Mouse (Mus musculus) midbrain, embryonic 12.5 days (tissue): ENCODE measurements around the gene Gm49398. TPM values are rescaled to one million over a fixed set of nuclear protein-coding genes. Genes with fewer than 3 reads are reported as not detected.

Experiments
- ATAC-seq: fragments of 200-750 bp; cut with Nextera tagmentation; 2 replicates; pipeline ENCODE4 v1.8.0; 2017; ENCODE audit warnings: low read depth, moderate TSS enrichment, moderate library complexity; ENCODE audit not compliant: low FRiP score
- H3K27ac ChIP-seq: fragments of 300-500 bp; sonication (generic); replicated peaks from 2 replicates; pipeline ENCODE4 v1.5.1; 2016; ENCODE audit warnings: mild to moderate bottlenecking
- H3K27me3 ChIP-seq: fragments of 300-500 bp; sonication (generic); 2 replicates; pipeline ENCODE4 v1.6.1; 2016; ENCODE audit warnings: mild to moderate bottlenecking
- H3K36me3 ChIP-seq: fragments of 300-500 bp; sonication (generic); 2 replicates; pipeline ENCODE4 v1.6.1; 2016
- H3K4me1 ChIP-seq: fragments of 300-500 bp; sonication (generic); 2 replicates; pipeline ENCODE4 v1.6.1; 2016
- H3K4me2 ChIP-seq: fragments of 300-500 bp; sonication (generic); replicated peaks from 2 replicates; pipeline ENCODE4 v1.6.1; 2016; ENCODE audit warnings: mild to moderate bottlenecking, moderate library complexity
- H3K4me3 ChIP-seq: fragments of 300-500 bp; sonication (generic); 2 replicates; pipeline ENCODE4 v1.5.1; 2016; ENCODE audit warnings: mild to moderate bottlenecking
- H3K9ac ChIP-seq: fragments of 300-500 bp; sonication (generic); replicated peaks from 2 replicates; pipeline ENCODE4 v1.6.1; 2016; ENCODE audit warnings: mild to moderate bottlenecking, moderate library complexity
- H3K9me3 ChIP-seq: fragments of 300-500 bp; sonication (generic); 2 replicates; pipeline ENCODE4 v1.6.1; 2016; ENCODE audit warnings: mild to moderate bottlenecking
- WGBS: fragments of 180-500 bp; shearing (Covaris S2); methylation state at CpG from one replicate; pipeline ENCODE4 v1.1.7; 2016; 5-methylcytosine and 5-hydroxymethylcytosine counted together
- microRNA-seq: library from miRNA; unstranded; fragments of <30 nt; microRNA quantifications from one replicate; pipeline ENCODE4, GENCODE M21; 2017
- polyA plus RNA-seq: library from polyadenylated mRNA; unstranded; fragments of >200 nt; fragmentation: Nextera tagmentation; extraction: Ambion mirVana; gene quantifications from 2 replicates; pipeline ENCODE4 v1.2.1, GENCODE M21; 2016

Gene Gm49398
- polyA plus RNA-seq = not detected in 2 replicates

- no peak within 1 kb of the TSS for H3K27ac ChIP-seq
- no peaks in the 10 kb centered on the region for H3K4me1 ChIP-seq
- peaks cover 38% of the 10 kb centered on the region for H3K9me3 ChIP-seq
- H3K36me3 ChIP-seq = no peaks in the 10 kb centered on the region
- ATAC-seq = no peak
- 83% methylated on average over 2 of the region's 2 CpGs for WGBS
- no peak within 1 kb of the TSS for H3K4me3 ChIP-seq
- no peak within 1 kb of the TSS for H3K9ac ChIP-seq
- no peaks in the 10 kb centered on the region for H3K27me3 ChIP-seq
- no peak within 1 kb of the TSS for H3K4me2 ChIP-seq
Observed at GRCm38 (mm10) chr13:61288739-61289138, at the start of gene Gm49398. Gene Gm49398, minus strand, starts transcription at chr13:61288839.

DNA sequence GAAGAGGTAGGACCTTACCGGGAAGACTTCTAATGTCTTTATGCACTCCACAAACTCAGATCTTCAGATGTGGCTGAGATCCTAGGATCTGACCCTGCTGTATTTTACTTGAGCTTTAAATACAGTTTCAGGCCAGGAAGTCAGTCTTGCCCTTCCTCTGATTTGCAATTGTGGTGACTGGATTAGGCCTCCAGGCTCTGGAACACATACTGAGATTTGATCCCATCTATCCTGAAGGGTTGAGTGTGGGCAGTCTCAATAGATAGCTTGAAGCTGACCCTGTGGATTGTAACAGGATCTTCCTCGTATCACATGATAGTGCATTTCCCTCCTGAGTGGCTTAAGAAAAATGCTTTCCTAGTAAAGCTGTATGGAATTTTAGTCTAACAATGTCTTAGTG lies 33.4 kb downstream of the Gm49398 start, which contains the start of gene Cts8:
Gene Cts8, minus strand, starts transcription at position 101 of the 400 bp plus-strand sequence.
- no peak for ATAC-seq
- no peak within 1 kb of the TSS for H3K4me3 ChIP-seq
- H3K9me3 ChIP-seq = peaks cover 58% of the 10 kb centered on the region
- H3K27ac ChIP-seq = no peak within 1 kb of the TSS
- no peak within 1 kb of the TSS for H3K9ac ChIP-seq
- no peaks in the 10 kb centered on the region for H3K4me1 ChIP-seq
- H3K36me3 ChIP-seq = no peaks in the 10 kb centered on the region
- no peaks in the 10 kb centered on the region for H3K27me3 ChIP-seq
- 84% methylated on average over 2 of the region's 2 CpGs for WGBS
- no peak within 1 kb of the TSS for H3K4me2 ChIP-seq

DNA sequence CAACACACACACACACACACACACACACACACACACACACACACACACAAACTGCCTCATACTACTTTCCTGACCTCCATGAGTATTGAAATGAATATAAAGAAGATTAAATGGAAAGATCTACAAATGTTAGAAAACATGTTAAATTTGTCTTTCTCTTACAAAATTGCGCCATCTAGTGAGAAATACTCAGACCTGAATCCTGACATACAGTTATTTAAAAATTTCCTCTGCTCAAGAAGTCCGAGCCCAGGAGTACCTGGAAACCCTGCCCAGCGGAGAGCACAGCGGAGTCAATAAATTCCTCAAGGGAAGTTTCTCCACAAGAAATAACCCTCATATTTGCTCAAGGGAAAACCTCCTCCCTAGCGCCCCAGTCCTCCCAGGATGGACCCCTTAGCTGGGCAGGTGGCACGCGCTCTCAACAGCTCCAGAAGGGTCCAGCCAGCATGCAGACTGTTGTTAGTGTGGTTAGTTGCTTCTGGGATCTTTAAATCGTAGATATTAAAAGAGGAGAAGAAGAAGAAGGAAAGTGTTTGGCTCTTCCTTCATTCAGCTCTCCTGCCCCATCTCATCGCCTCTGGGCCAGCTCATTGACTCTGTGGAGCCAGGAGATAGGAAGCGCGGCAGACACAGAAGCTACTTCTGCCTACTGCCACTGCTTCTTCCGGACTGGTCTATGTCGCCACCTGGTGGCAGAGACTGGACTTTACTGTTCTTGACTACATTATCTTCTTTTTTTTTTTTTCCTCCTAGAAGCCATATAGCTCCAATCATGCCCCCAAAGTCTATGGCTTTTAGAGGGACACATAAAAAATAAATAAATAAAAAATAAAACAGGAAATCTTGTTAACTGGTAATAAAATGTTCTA lies 47.3 kb downstream of the Gm49398 start:
- ATAC-seq = no peak
- no peak overlapping the region for H3K27ac ChIP-seq
- H3K9ac ChIP-seq = no peak overlapping the region
- H3K4me2 ChIP-seq = no peak overlapping the region
- H3K4me3 ChIP-seq = no peak overlapping the region
- WGBS = 63% methylated on average over 13 of the region's 13 CpGs
- H3K27me3 ChIP-seq = no peaks in the 10 kb centered on the region
- H3K9me3 ChIP-seq = peaks cover 28% of the 10 kb centered on the region
- H3K36me3 ChIP-seq = no peaks in the 10 kb centered on the region
- H3K4me1 ChIP-seq = no peaks in the 10 kb centered on the region

GRCm38 (mm10) chr13:61203310-61203709 lies 85.3 kb downstream of the Gm49398 start, which contains the start of gene Cts6:
Gene Cts6, minus strand, starts transcription at chr13:61203410.
- peaks cover 52% of the 10 kb centered on the region for H3K9me3 ChIP-seq
- H3K4me3 ChIP-seq = no peak within 1 kb of the TSS
- no peak within 1 kb of the TSS for H3K27ac ChIP-seq
- H3K4me1 ChIP-seq = no peaks in the 10 kb centered on the region
- no peak for ATAC-seq
- no peak within 1 kb of the TSS for H3K9ac ChIP-seq
- H3K36me3 ChIP-seq = no peaks in the 10 kb centered on the region
- no peak within 1 kb of the TSS for H3K4me2 ChIP-seq
- H3K27me3 ChIP-seq = no peaks in the 10 kb centered on the region
- WGBS = 76% methylated on average over 3 of the region's 3 CpGs

Small RNA genes lying within 50 kb of the gene (microRNA-seq; reads per million reads assigned to microRNA genes)
- gene Gm27704 = not detected

Other genes with a start within 250 kb of the Gm49398 start
- not detected in 2 replicates for gene Ctsq, start 248.2 kb downstream of the Gm49398 start, polyA plus RNA-seq
- not detected in 2 replicates for gene Ctsr, start 124.6 kb downstream of the Gm49398 start, polyA plus RNA-seq
- not detected in 2 replicates for gene Cts6, start 85.4 kb downstream of the Gm49398 start, polyA plus RNA-seq
- gene Cts8, start 33.5 kb downstream of the Gm49398 start, polyA plus RNA-seq = not detected in 2 replicates
- gene Cts7, start 69.4 kb upstream of the Gm49398 start, polyA plus RNA-seq = not detected in 2 replicates